Mouse (Mus musculus) MEL (cell line): Measurements from ENCODE around the gene Slc20a1. TPM values are rescaled to one million over a fixed set of nuclear protein-coding genes. Genes with fewer than 3 reads are reported as not detected.

Experiments
- DNase-seq: peaks from one replicate; pipeline ENCODE4 v3.0.0; 2011; ENCODE audit warnings: low read depth, low spot score
- H3K27ac ChIP-seq: 2 replicates; pipeline ENCODE4 v1.5.1; 2012; ENCODE audit warnings: low read depth, mild to moderate bottlenecking, control low read depth, low read length, moderate library complexity; ENCODE audit not compliant: control insufficient read depth
- H3K27me3 ChIP-seq, 2 experiments: fragments of 150-350 bp in 1 of 2; sonication (generic) in 1 of 2; 2 replicates each; pipeline ENCODE4 v1.6.1; 2012; ENCODE audit warnings: low read length in 2 of 2, mild to moderate bottlenecking in 2 of 2, improper control_type of control experiment in 1 of 2, moderate library complexity in 1 of 2; ENCODE audit not compliant: insufficient read depth in 2 of 2, control insufficient read depth in 1 of 2
- H3K36me3 ChIP-seq, 2 experiments: 2 replicates each; pipeline ENCODE4 v1.6.1; 2012 to 2014; ENCODE audit warnings: low read length in 2 of 2, improper control_type of control experiment in 1 of 2, inconsistent platforms in 1 of 2, mild to moderate bottlenecking in 1 of 2; ENCODE audit not compliant: insufficient read depth in 2 of 2, control insufficient read depth in 1 of 2
- H3K4me1 ChIP-seq, 2 experiments: fragments of 150-350 bp in 1 of 2; sonication (generic) in 1 of 2; 2 replicates each; pipeline ENCODE4 v1.6.1; 2012; ENCODE audit warnings: low read length in 2 of 2, improper control_type of control experiment in 1 of 2, mild to moderate bottlenecking in 1 of 2; ENCODE audit not compliant: insufficient read depth in 2 of 2, control insufficient read depth in 1 of 2
- H3K4me3 ChIP-seq, 2 experiments: fragments of 150-350 bp in 1 of 2; sonication (generic) in 1 of 2; 2 replicates each; pipeline ENCODE4 v1.5.1; 2012; ENCODE audit warnings: low read depth in 2 of 2, low read length in 2 of 2, mild to moderate bottlenecking in 2 of 2, moderate library complexity in 2 of 2, control low read depth in 1 of 2, improper control_type of control experiment in 1 of 2; ENCODE audit not compliant: control insufficient read depth in 1 of 2, insufficient read depth in 1 of 2
- H3K79me2 ChIP-seq: 2 replicates; pipeline ENCODE4 v1.6.1; 2012; ENCODE audit warnings: mild to moderate bottlenecking, low read length, moderate library complexity; ENCODE audit not compliant: control insufficient read depth, poor library complexity, insufficient read depth
- H3K9ac ChIP-seq: 2 replicates; pipeline ENCODE4 v1.6.1; 2012; ENCODE audit warnings: low read depth, mild to moderate bottlenecking, control low read depth, low read length, moderate library complexity; ENCODE audit not compliant: control insufficient read depth, poor library complexity, severe bottlenecking
- H3K9me3 ChIP-seq: fragments of 150-350 bp; sonication (generic); replicated peaks from 2 replicates; pipeline ENCODE4 v1.6.1; 2012; ENCODE audit warnings: mild to moderate bottlenecking, low read length, improper control_type of control experiment, moderate library complexity; ENCODE audit not compliant: insufficient read depth
- BHLHE40 ChIP-seq: IDR thresholded peaks from 2 replicates; pipeline ENCODE4 v1.6.1; 2012; ENCODE audit warnings: low read depth, mild to moderate bottlenecking, inconsistent platforms, low read length, improper control_type of control experiment, borderline replicate concordance
- CHD1 ChIP-seq: IDR thresholded peaks from 2 replicates; pipeline ENCODE4 v1.6.1; 2012; ENCODE audit warnings: low read depth, mild to moderate bottlenecking, inconsistent platforms, low read length, improper control_type of control experiment
- CHD2 ChIP-seq: IDR thresholded peaks from 2 replicates; pipeline ENCODE4 v1.6.1; 2011; ENCODE audit warnings: low read length, improper control_type of control experiment
- E2F4 ChIP-seq: IDR thresholded peaks from 2 replicates; pipeline ENCODE4 v1.6.1; 2011; ENCODE audit warnings: low read depth, low read length, improper control_type of control experiment, borderline replicate concordance
- EP300 ChIP-seq, 2 experiments: IDR thresholded peaks; 2 replicates each; pipeline ENCODE4 v1.6.1; 2011; ENCODE audit warnings: improper control_type of control experiment in 2 of 2, low read length in 2 of 2, low read depth in 1 of 2, mild to moderate bottlenecking in 1 of 2
- GABPA ChIP-seq: IDR thresholded peaks from 2 replicates; pipeline ENCODE4 v1.6.1; 2012; ENCODE audit warnings: low read depth, mild to moderate bottlenecking, inconsistent platforms, low read length, improper control_type of control experiment, moderate library complexity
- GATA1 ChIP-seq: IDR thresholded peaks from 2 replicates; pipeline ENCODE4 v1.6.1; 2011; ENCODE audit warnings: low read depth, low read length, improper control_type of control experiment
- JUND ChIP-seq: IDR thresholded peaks from 2 replicates; pipeline ENCODE4 v1.6.1; 2011; ENCODE audit warnings: low read depth, mild to moderate bottlenecking, improper control_type of control experiment, low read length
- KAT2A ChIP-seq: conservative IDR thresholded peaks from 2 replicates; pipeline ENCODE4 v1.6.1; 2012; ENCODE audit warnings: low read depth, low read length, improper control_type of control experiment, inconsistent platforms
- MAZ ChIP-seq: IDR thresholded peaks from 2 replicates; pipeline ENCODE4 v1.6.1; 2012; ENCODE audit warnings: low read depth, mild to moderate bottlenecking, inconsistent platforms, low read length, improper control_type of control experiment
- MXI1 ChIP-seq: IDR thresholded peaks from 2 replicates; pipeline ENCODE4 v1.6.1; 2011; ENCODE audit warnings: mild to moderate bottlenecking, low read depth, low read length, improper control_type of control experiment
- MYB ChIP-seq: IDR thresholded peaks from 2 replicates; pipeline ENCODE4 v1.6.1; 2011; ENCODE audit warnings: mild to moderate bottlenecking, low read depth, low read length, improper control_type of control experiment
- POLR2A ChIP-seq, 2 experiments: IDR thresholded peaks; 2 replicates each; pipeline ENCODE4 v1.6.1; 2011 to 2012; ENCODE audit warnings: low read length in 2 of 2, mild to moderate bottlenecking in 2 of 2, control low read depth in 1 of 2, improper control_type of control experiment in 1 of 2, low read depth in 1 of 2, moderate library complexity in 1 of 2; ENCODE audit not compliant: control insufficient read depth in 1 of 2, insufficient read depth in 1 of 2, poor library complexity in 1 of 2
- POLR2AphosphoS2 ChIP-seq: IDR thresholded peaks from 2 replicates; pipeline ENCODE4 v1.6.1; 2011; ENCODE audit warnings: low read length, improper control_type of control experiment
- SMC3 ChIP-seq: IDR thresholded peaks from 2 replicates; pipeline ENCODE4 v1.6.1; 2011; ENCODE audit warnings: low read depth, low read length, improper control_type of control experiment
- TBP ChIP-seq: IDR thresholded peaks from 2 replicates; pipeline ENCODE4 v1.8.0; 2011; ENCODE audit warnings: low read depth, low read length, improper control_type of control experiment
- UBTF ChIP-seq: IDR thresholded peaks from 2 replicates; pipeline ENCODE4 v1.6.1; 2012; ENCODE audit warnings: low read depth, mild to moderate bottlenecking, inconsistent platforms, low read length, improper control_type of control experiment, moderate library complexity, borderline replicate concordance; ENCODE audit not compliant: insufficient read depth
- USF2 ChIP-seq, 2 experiments: IDR thresholded peaks; 2 replicates each; pipeline ENCODE4 v1.6.1; 2011 to 2012; ENCODE audit warnings: improper control_type of control experiment in 2 of 2, low read length in 2 of 2, borderline replicate concordance in 1 of 2, inconsistent platforms in 1 of 2, low read depth in 1 of 2, mild to moderate bottlenecking in 1 of 2; ENCODE audit not compliant: insufficient read depth in 1 of 2
- ZNF384 ChIP-seq: IDR thresholded peaks from 2 replicates; pipeline ENCODE4 v1.6.1; 2012; ENCODE audit warnings: low read depth, mild to moderate bottlenecking, inconsistent platforms, low read length, improper control_type of control experiment
- polyA plus RNA-seq, 2 experiments: library from polyadenylated mRNA; stranded (reverse) in 1 of 2; unstranded in 1 of 2; fragments of >175 nt in 1 of 2; fragments of >200 nt in 1 of 2; gene quantifications; 2 replicates each; pipeline versions ENCODE4 v1.2.1 to v1.2.4; 2012; ENCODE audit warnings: low replicate concordance in 2 of 2, low read depth in 1 of 2; ENCODE audit not compliant: insufficient read length in 2 of 2, insufficient read depth in 1 of 2, missing spikeins in 1 of 2
- total RNA-seq: library from RNA; depleted of rRNA; stranded (reverse); fragments of 300-350 nt; gene quantifications from 2 replicates; pipeline ENCODE4 v1.2.3, GENCODE M21; 2012

The Slc20a1 gene
- total and polyA plus RNA-seq, 3 experiments: 69.4 to 80.7 TPM; not detected in 1

DNA sequence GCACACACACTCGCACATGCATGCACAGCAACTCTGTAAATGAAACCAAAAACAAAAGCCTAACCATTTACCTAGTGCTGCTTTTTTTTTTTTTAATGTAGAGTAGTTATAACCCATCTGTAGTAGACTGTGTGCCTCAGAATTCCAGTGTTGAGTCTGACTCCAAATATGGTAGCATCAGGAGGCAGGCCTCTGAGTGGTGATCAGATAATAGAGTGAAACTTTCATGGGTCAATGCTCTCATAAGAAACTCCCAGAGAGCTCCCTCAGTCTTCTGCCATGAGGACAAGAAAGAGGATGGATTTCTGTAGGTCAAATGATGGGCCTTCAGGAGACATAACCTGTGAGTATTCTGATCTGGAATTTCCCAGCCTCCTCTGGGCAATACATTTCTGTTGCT is 16.2 kb upstream of the Slc20a1 start:
- H3K9me3 ChIP-seq: no peaks in the 10 kb centered on the region
- H3K27ac ChIP-seq: no peak overlapping the region
- peak overlapping the region; percentile 60 to 63 for H3K4me3 ChIP-seq
- H3K9ac ChIP-seq: peak overlapping the region; percentile 31; the same call in 1 of the 2 replicates
- H3K79me2 ChIP-seq: no peaks in the 10 kb centered on the region
- H3K4me1 ChIP-seq: peaks cover 2 to 15% of the 10 kb centered on the region in 2 experiments; a peak in 3 of 4 replicates
- TF ChIP-seq POLR2AphosphoS2 (no peak), UBTF (no peak), ZNF384 (no peak), GABPA (no peak), E2F4 (no peak), GATA1 (peak; percentile 55; the same call in 1 of the 2 replicates)
- no peaks in the 10 kb centered on the region for H3K27me3 ChIP-seq
- peaks cover 0 to 6% of the 10 kb centered on the region in 2 experiments; a peak in 1 of 4 replicates for H3K36me3 ChIP-seq
- no peak for DNase-seq

DNA sequence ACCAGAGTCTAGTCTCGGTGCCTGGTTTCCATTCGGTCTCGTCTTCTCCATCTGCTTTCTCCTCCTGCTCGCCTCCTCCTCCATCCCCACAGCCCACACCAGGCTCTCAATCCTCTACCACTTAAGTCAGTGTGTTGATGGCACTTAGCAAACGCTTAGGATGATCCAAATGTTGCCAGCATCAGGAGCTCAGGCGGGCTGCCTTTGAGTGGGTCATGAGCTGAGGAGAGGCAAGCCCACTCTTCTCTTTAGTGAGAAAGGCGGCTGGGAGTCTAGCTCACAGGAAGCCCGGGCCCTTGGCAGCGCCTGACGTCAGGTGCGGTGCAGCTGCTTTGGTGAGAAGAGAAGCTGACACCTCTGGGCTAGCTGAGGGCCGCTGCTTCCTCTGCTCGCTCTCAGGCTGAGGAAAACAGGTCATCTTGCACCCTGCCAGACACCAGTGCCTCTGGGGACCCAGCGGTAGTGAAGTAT is 15.0 kb upstream of the Slc20a1 start:
- Histone ChIP-seq H3K36me3 (peaks cover 0 to 6% of the 10 kb centered on the region in 2 experiments; a peak in 1 of 4 replicates), H3K4me1 (peaks cover 2 to 14% of the 10 kb centered on the region in 2 experiments; a peak in 3 of 4 replicates), H3K4me3 (no peak overlapping the region), H3K9ac (no peak overlapping the region), H3K79me2 (no peaks in the 10 kb centered on the region), H3K27ac (no peak overlapping the region), H3K9me3 (no peaks in the 10 kb centered on the region), H3K27me3 (no peaks in the 10 kb centered on the region)
- TF ChIP-seq POLR2A (IDR thresholded peaks at IDR 0.05; ENCODE audit: control insufficient read depth in 1 of 2, insufficient read depth in 1 of 2, low read depth in 1 of 2, low read length in 2 of 2, poor library complexity in 1 of 2) (no peak), KAT2A (no peak), MYB (no peak), MAZ (no peak), EP300 (IDR thresholded peaks at IDR 0.05; ENCODE audit: low read depth in 1 of 2, low read length in 2 of 2) (no peak), MXI1 (no peak), CHD2 (no peak), CHD1 (no peak), TBP (no peak)
- DNase-seq: no peak

DNA sequence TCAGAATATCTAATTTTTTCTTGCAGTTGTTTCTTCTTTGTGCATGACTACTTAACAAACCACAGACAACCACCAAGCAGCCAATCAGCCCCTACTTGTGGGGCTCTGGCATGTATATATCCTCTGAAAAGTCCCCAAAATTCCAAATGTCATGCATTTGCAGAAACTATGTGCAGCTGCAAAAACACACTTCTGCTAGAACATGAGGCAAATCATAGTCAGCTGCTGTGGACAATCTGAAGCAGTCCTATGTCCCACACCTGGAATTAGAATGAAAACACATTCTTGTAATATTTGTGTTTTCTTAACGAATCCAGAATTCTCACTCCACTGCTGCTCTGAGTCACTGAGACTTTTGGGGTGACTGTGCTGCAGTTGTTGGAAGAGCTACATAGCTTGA is 13.7 kb upstream of the Slc20a1 start:
- no peaks in the 10 kb centered on the region for H3K79me2 ChIP-seq
- no peak overlapping the region for H3K9ac ChIP-seq
- H3K4me3 ChIP-seq: no peak overlapping the region
- H3K36me3 ChIP-seq: peaks cover 0 to 6% of the 10 kb centered on the region in 2 experiments; a peak in 1 of 4 replicates
- peaks cover 2 to 12% of the 10 kb centered on the region in 2 experiments; a peak in 3 of 4 replicates for H3K4me1 ChIP-seq
- H3K9me3 ChIP-seq: no peaks in the 10 kb centered on the region
- H3K27ac ChIP-seq: no peak overlapping the region
- H3K27me3 ChIP-seq: no peaks in the 10 kb centered on the region
- DNase-seq: no peak
- TF ChIP-seq BHLHE40 (no peak), MXI1 (no peak), JUND (no peak), USF2 (IDR thresholded peaks at IDR 0.05; ENCODE audit: borderline replicate concordance in 1 of 2, insufficient read depth in 1 of 2, low read depth in 1 of 2, low read length in 2 of 2) (no peak), CHD1 (no peak), SMC3 (no peak), POLR2AphosphoS2 (no peak)
